Mouse (Mus musculus): ENCODE measurements around the gene Dmd.

DNA sequence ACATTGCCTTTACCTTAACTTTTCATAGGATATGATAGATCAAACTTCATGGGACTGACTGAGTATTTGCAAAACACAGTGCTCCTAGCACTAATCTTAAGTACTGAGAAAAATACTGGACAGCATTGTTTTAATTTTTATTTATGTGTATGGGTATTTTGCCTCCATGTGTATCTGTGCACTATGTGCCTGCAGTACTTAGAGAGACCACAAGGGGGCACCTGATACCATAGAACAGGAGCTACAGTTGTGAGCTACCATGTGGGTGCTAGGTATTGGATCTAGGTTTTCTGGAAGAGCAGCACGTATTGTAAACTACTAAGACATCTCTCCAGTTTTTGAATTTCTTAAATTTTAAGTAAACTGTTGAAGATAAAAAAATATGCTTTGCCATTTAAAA lies 1505.8 kb downstream of the Dmd start:
- no peak for TF ChIP-seq CTCF (IDR thresholded peaks at IDR 0.05; ENCODE audit: insufficient read depth, low read length)
- TF ChIP-seq POLR2A (IDR thresholded peaks at IDR 0.05; ENCODE audit: borderline replicate concordance, extremely low read depth, low read depth, low read length), result no peak
